Mouse (Mus musculus) T-helper 1 cell (primary cell): Measurements from ENCODE around the gene Slc39a9.

Experiments used
- in situ Hi-C: fragments of 300-600 bp; cut with MboI, MseI; formaldehyde crosslinking; loops from one replicate; pipeline ENCODE4 v1.15.1; 2025; ENCODE audit warnings: high pct_unique_total_duplicates

Gene Slc39a9

GRCm38 (mm10) chr12:80653951-80654658 lies 10.4 kb downstream of the Slc39a9 start:
- in situ Hi-C loops = no loop called here

GRCm38 (mm10) chr12:80654659-80655025 lies 11.0 kb downstream of the Slc39a9 start:
- in situ Hi-C loops = no loop called here

- in situ Hi-C loops = no loop called here
Observed at GRCm38 (mm10) chr12:80658661-80659060, 15.0 kb downstream of the Slc39a9 start.

- in situ Hi-C loops = no loop called here
Observed at GRCm38 (mm10) chr12:80662322-80662721, 18.6 kb downstream of the Slc39a9 start.

GRCm38 (mm10) chr12:80663935-80664334 lies 20.3 kb downstream of the Slc39a9 start:
- in situ Hi-C loops = no loop called here

- in situ Hi-C loops = no loop called here
Observed at GRCm38 (mm10) chr12:80668391-80668790, 24.7 kb downstream of the Slc39a9 start.

- in situ Hi-C loops = no loop called here
Observed at GRCm38 (mm10) chr12:80673170-80673569, 29.5 kb downstream of the Slc39a9 start.

GRCm38 (mm10) chr12:80681340-80681739 lies 37.7 kb downstream of the Slc39a9 start:
- in situ Hi-C loops = no loop called here

- in situ Hi-C loops = no loop called here
Observed at GRCm38 (mm10) chr12:80683554-80683953, 39.9 kb downstream of the Slc39a9 start.

- in situ Hi-C loops = no loop called here
Observed at GRCm38 (mm10) chr12:80684316-80684715, 40.6 kb downstream of the Slc39a9 start.

GRCm38 (mm10) chr12:80687788-80688211 lies 44.1 kb downstream of the Slc39a9 start:
- in situ Hi-C loops = no loop called here

GRCm38 (mm10) chr12:80689696-80690095 lies 46.0 kb downstream of the Slc39a9 start:
- in situ Hi-C loops = no loop called here

GRCm38 (mm10) chr12:80691671-80692091 lies 48.0 kb downstream of the Slc39a9 start:
- in situ Hi-C loops = no loop called here

- in situ Hi-C loops = no loop called here
Observed at GRCm38 (mm10) chr12:80692269-80692972, 48.7 kb downstream of the Slc39a9 start, which contains the start of gene Plekhd1. Gene Plekhd1 (plus strand): TSS chr12:80692591.

- in situ Hi-C loops = no loop called here
Observed at GRCm38 (mm10) chr12:80693700-80694099, 50.0 kb downstream of the Slc39a9 start.

- in situ Hi-C loops = no loop called here
Observed at GRCm38 (mm10) chr12:80695004-80695403, 51.3 kb downstream of the Slc39a9 start.

GRCm38 (mm10) chr12:80698526-80699143 lies 55.0 kb downstream of the Slc39a9 start:
- in situ Hi-C loops = no loop called here

GRCm38 (mm10) chr12:80699144-80699531 lies 55.5 kb downstream of the Slc39a9 start:
- in situ Hi-C loops = no loop called here

- in situ Hi-C loops = no loop called here
Observed at GRCm38 (mm10) chr12:80701332-80701731, 57.6 kb downstream of the Slc39a9 start.

GRCm38 (mm10) chr12:80706208-80706914 lies 62.7 kb downstream of the Slc39a9 start:
- in situ Hi-C loops = no loop called here

- in situ Hi-C loops = no loop called here
Observed at GRCm38 (mm10) chr12:80706915-80707604, 63.4 kb downstream of the Slc39a9 start.
